Mouse (Mus musculus): ENCODE measurements at regions not wholly inside any gene's neighbourhood (a gene's known extent, or its start where the extent isn't known, plus 50 kb on each side); places are given as distances from the start of the nearest gene placed in this dataset.
A peak's percentile ranks its signal among the peaks of the same experiment; 100 is the strongest.

- in situ Hi-C loops (cut with MboI; ENCODE audit: low pct_ligation_motif_present, low pct_unique_long_range_greater_than_20kb, low sequenced_read_pairs), result loop anchor here (25.0 kb wide), 1 partner anchor 349 kb away; no protein-coding TSS in a partner anchor
- no peaks in the 10 kb centered on the region for H3K27me3 ChIP-seq (replicated peaks)
- dilution Hi-C loops (cut with MboI; ENCODE audit: extremely low pct_ligation_motif_present, extremely low pct_unique_long_range_greater_than_20kb, low sequenced_read_pairs), result no loop called here
- TF ChIP-seq E2F4 (IDR thresholded peaks at IDR 0.05; ENCODE audit: insufficient replicate concordance, low read depth, low read length) (no peak), MAX (IDR thresholded peaks at IDR 0.05; ENCODE audit: low read length) (no peak)
- no peaks in the 10 kb centered on the region for H3K4me1 ChIP-seq (ENCODE audit: control insufficient read depth in 1 of 2, insufficient read depth in 2 of 2)
- H3K9me3 ChIP-seq (replicated peaks; ENCODE audit: low read length), result no peaks in the 10 kb centered on the region
- H3K27ac ChIP-seq (ENCODE audit: insufficient read depth, low read depth), result no peak overlapping the region
- H3K4me3 ChIP-seq (replicated peaks in 1 of 3; ENCODE audit: low read depth in 2 of 3, low read length in 2 of 3, poor library complexity in 1 of 3), result no peak overlapping the region
- H3K9ac ChIP-seq (ENCODE audit: insufficient read depth, low read depth), result no peak overlapping the region
- no peak for DNase-seq (ENCODE audit: extremely low read depth)
- no peaks in the 10 kb centered on the region for H3K36me3 ChIP-seq (replicated peaks in 1 of 2; ENCODE audit: control insufficient read depth in 1 of 2, insufficient read depth in 1 of 2, low read length in 1 of 2)
- H3K4me2 ChIP-seq (ENCODE audit: insufficient read depth, low read depth, poor library complexity, severe bottlenecking), result no peak overlapping the region
- H3K79me2 ChIP-seq (replicated peaks; ENCODE audit: control insufficient read depth, extremely low read depth, insufficient read depth, poor library complexity, severe bottlenecking), result no peaks in the 10 kb centered on the region
Measured at GRCm38 (mm10) chr19:28163195-28163594, 152.2 kb upstream of the Rfx3 start.

- Histone ChIP-seq H3K79me2 (replicated peaks; ENCODE audit: control insufficient read depth, extremely low read depth, insufficient read depth, poor library complexity, severe bottlenecking) (no peaks in the 10 kb centered on the region), H3K4me3 (replicated peaks in 1 of 3; ENCODE audit: low read depth in 2 of 3, low read length in 2 of 3, poor library complexity in 1 of 3) (no peak overlapping the region), H3K27ac (ENCODE audit: insufficient read depth, low read depth) (no peak overlapping the region), H3K27me3 (replicated peaks) (no peaks in the 10 kb centered on the region), H3K4me1 (ENCODE audit: control insufficient read depth in 1 of 2, insufficient read depth in 2 of 2) (no peaks in the 10 kb centered on the region), H3K9me3 (replicated peaks; ENCODE audit: low read length) (no peaks in the 10 kb centered on the region), H3K36me3 (replicated peaks in 1 of 2; ENCODE audit: control insufficient read depth in 1 of 2, insufficient read depth in 1 of 2, low read length in 1 of 2) (no peaks in the 10 kb centered on the region), H3K4me2 (ENCODE audit: insufficient read depth, low read depth, poor library complexity, severe bottlenecking) (no peak overlapping the region), H3K9ac (ENCODE audit: insufficient read depth, low read depth) (no peak overlapping the region)
- in situ Hi-C loops (cut with MboI; ENCODE audit: low pct_ligation_motif_present, low pct_unique_long_range_greater_than_20kb, low sequenced_read_pairs) (loop anchor here (25.0 kb wide), 1 partner anchor 352 kb away; no protein-coding TSS in a partner anchor), dilution Hi-C loops (cut with MboI; ENCODE audit: extremely low pct_ligation_motif_present, extremely low pct_unique_long_range_greater_than_20kb, low sequenced_read_pairs) (no loop called here)
- no peak for TF ChIP-seq ZKSCAN1 (IDR thresholded peaks at IDR 0.05; ENCODE audit: borderline replicate concordance, low read depth, low read length)
- TF ChIP-seq IRF4 (IDR thresholded peaks at IDR 0.05; ENCODE audit: low read depth, low read length), result no peak
- TF ChIP-seq CTCF (conservative IDR thresholded peaks at IDR 0.05 in 1 of 2, IDR thresholded peaks at IDR 0.05 in 1 of 2; ENCODE audit: low read depth in 2 of 2, low read length in 2 of 2), result peak; percentile 58 to 59; a peak in 3 of 4 replicates
- TF ChIP-seq SMC3 (IDR thresholded peaks at IDR 0.05; ENCODE audit: low read depth, low read length), result peak; percentile 31; the same call in 1 of the 2 replicates
- TF ChIP-seq RAD21 (IDR thresholded peaks at IDR 0.05; ENCODE audit: low read depth, low read length), result peak; percentile 43
- no peak for TF ChIP-seq POLR2AphosphoS2 (IDR thresholded peaks at IDR 0.05; ENCODE audit: low read depth, low read length)
- no peak for TF ChIP-seq MXI1 (IDR thresholded peaks at IDR 0.05; ENCODE audit: low read depth, low read length)
- TF ChIP-seq RCOR1 (conservative IDR thresholded peaks at IDR 0.05; ENCODE audit: low read depth, low read length), result no peak
- peak; percentile 21 for DNase-seq (ENCODE audit: extremely low read depth)
Measured at GRCm38 (mm10) chr19:28160582-28160981, 149.6 kb upstream of the Rfx3 start.

- no peak for TF ChIP-seq ETS1 (conservative IDR thresholded peaks at IDR 0.05; ENCODE audit: low read depth, low read length)
- no peak for TF ChIP-seq GABPA (IDR thresholded peaks at IDR 0.05; ENCODE audit: insufficient replicate concordance, low read depth, low read length)
- TF ChIP-seq TBP (conservative IDR thresholded peaks at IDR 0.05; ENCODE audit: low read depth, low read length), result no peak
- no peak for TF ChIP-seq ZC3H11A (IDR thresholded peaks at IDR 0.05; ENCODE audit: low read depth, low read length)
- no peak overlapping the region for H3K27ac ChIP-seq (ENCODE audit: insufficient read depth, low read depth)
- H3K4me3 ChIP-seq (replicated peaks in 1 of 3; ENCODE audit: low read depth in 2 of 3, low read length in 2 of 3, poor library complexity in 1 of 3), result no peak overlapping the region
- H3K36me3 ChIP-seq (replicated peaks in 1 of 2; ENCODE audit: control insufficient read depth in 1 of 2, insufficient read depth in 1 of 2, low read length in 1 of 2), result no peaks in the 10 kb centered on the region
- no peak overlapping the region for H3K4me2 ChIP-seq (ENCODE audit: insufficient read depth, low read depth, poor library complexity, severe bottlenecking)
- no peak overlapping the region for H3K9ac ChIP-seq (ENCODE audit: insufficient read depth, low read depth)
- DNase-seq (ENCODE audit: extremely low read depth), result no peak
- no peaks in the 10 kb centered on the region for H3K9me3 ChIP-seq (replicated peaks; ENCODE audit: low read length)
- H3K4me1 ChIP-seq (ENCODE audit: control insufficient read depth in 1 of 2, insufficient read depth in 2 of 2), result no peaks in the 10 kb centered on the region
- dilution Hi-C loops (cut with MboI; ENCODE audit: extremely low pct_ligation_motif_present, extremely low pct_unique_long_range_greater_than_20kb, low sequenced_read_pairs) (no loop called here), in situ Hi-C loops (cut with MboI; ENCODE audit: low pct_ligation_motif_present, low pct_unique_long_range_greater_than_20kb, low sequenced_read_pairs) (loop anchor here (25.0 kb wide), 1 partner anchor 355 kb away; no protein-coding TSS in a partner anchor)
- no peaks in the 10 kb centered on the region for H3K79me2 ChIP-seq (replicated peaks; ENCODE audit: control insufficient read depth, extremely low read depth, insufficient read depth, poor library complexity, severe bottlenecking)
- H3K27me3 ChIP-seq (replicated peaks), result no peaks in the 10 kb centered on the region
Measured at GRCm38 (mm10) chr19:28157196-28157595, 146.2 kb upstream of the Rfx3 start.

Measured in CH12.LX (cell line).